Mouse (Mus musculus): ENCODE measurements around the gene Smpd1. TPM values are rescaled to one million over a fixed set of nuclear protein-coding genes. Genes with fewer than 3 reads are reported as not detected.

Gene Smpd1
- 33.2 and 48.4 TPM in 2 replicates for polyA plus RNA-seq (2012; ENCODE audit: insufficient read depth, low replicate concordance)

DNA sequence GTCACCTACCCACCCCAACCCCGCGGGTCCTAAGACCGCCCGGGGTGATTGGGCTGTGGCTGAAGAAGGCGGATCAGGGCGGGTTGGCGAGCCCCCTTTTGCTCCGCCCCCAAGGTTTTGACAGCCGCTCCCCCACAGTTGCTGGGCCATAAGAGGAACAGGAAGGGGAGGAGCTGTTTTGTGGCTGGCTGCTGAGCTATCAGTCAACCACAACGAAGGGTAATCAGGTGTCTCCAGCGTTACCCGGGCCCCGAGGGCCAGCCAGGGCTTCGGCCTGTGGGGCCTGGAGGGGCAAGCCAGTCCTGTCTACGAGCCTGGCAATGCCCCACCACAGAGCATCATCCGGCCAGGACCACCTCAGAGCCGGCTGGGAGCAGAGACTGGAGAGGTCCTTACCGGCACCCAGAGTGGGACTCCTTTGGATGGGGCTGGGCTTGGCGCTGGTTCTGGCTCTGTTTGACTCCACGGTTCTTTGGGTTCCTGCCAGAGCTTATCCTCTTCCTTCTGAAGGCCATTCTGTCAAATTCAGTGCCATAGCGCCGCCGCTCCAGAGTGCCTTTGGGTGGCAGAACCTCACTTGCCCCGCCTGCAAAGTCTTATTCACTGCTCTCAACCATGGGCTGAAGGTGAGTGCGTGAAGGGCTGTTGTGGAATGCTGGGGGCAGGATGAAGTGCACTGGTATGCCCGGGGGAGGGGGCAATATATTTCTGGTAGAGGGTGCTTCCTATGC lies at the start of gene Smpd1:
Gene Smpd1, plus strand, starts transcription at position 149 of the 731 bp plus-strand sequence.
- Histone ChIP-seq H3K36me3 (replicated peaks; ENCODE audit: low read length) (peaks cover 44% of the 10 kb centered on the region), H3K9me3 (no peaks in the 10 kb centered on the region), H3K4me3 (replicated peaks) (peak within 1 kb of the TSS; percentile 94), H3K4me1 (peaks cover 43% of the 10 kb centered on the region), H3K27me3 (replicated peaks) (peaks cover 1% of the 10 kb centered on the region)
- TF ChIP-seq FLI1 (IDR thresholded peaks at IDR 0.05; ENCODE audit: low read length) = no peak
- no peak for TF ChIP-seq GATA1 (IDR thresholded peaks at IDR 0.05; ENCODE audit: borderline replicate concordance, low read length)

DNA sequence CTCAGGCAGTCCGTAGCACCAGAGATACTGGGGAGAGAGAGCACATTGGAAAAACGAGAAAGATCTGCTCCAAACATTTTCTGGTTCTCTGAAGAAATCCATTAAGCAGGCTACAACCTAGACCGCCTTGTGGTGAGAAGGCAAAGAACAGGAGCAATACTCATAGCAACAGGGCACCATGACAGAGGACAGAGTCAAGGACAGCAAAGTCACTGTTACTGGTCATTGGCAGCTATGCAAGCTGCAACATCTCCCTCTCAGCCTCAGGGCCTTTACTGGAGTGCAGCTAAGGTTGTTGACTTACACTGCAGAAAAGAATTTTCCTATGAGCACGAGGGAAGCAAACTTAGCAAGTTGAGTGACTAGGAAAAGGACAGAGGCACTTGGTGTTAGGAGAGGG lies 46.9 kb upstream of the Smpd1 start:
- H3K9me3 ChIP-seq = no peaks in the 10 kb centered on the region
- H3K4me1 ChIP-seq = no peaks in the 10 kb centered on the region
- TF ChIP-seq FLI1 (IDR thresholded peaks at IDR 0.05; ENCODE audit: low read length) = no peak
- TF ChIP-seq GATA1 (IDR thresholded peaks at IDR 0.05; ENCODE audit: borderline replicate concordance, low read length) = no peak
- no peaks in the 10 kb centered on the region for H3K36me3 ChIP-seq (replicated peaks; ENCODE audit: low read length)
- no peak overlapping the region for H3K4me3 ChIP-seq (replicated peaks)
- H3K27me3 ChIP-seq (replicated peaks) = peaks cover 11% of the 10 kb centered on the region

- Histone ChIP-seq H3K27me3 (replicated peaks) (peaks cover 25% of the 10 kb centered on the region), H3K4me1 (peaks cover 3% of the 10 kb centered on the region; the same call in 1 of the 2 replicates), H3K9me3 (no peaks in the 10 kb centered on the region), H3K4me3 (replicated peaks) (no peak overlapping the region), H3K36me3 (replicated peaks; ENCODE audit: low read length) (no peaks in the 10 kb centered on the region)
- TF ChIP-seq GATA1 (IDR thresholded peaks at IDR 0.05; ENCODE audit: borderline replicate concordance, low read length) (no peak), FLI1 (IDR thresholded peaks at IDR 0.05; ENCODE audit: low read length) (no peak)
Observed at GRCm38 (mm10) chr7:105510143-105510542, 44.0 kb upstream of the Smpd1 start.

- peaks cover 5% of the 10 kb centered on the region; the same call in 1 of the 2 replicates for H3K4me1 ChIP-seq
- peaks cover 23% of the 10 kb centered on the region for H3K27me3 ChIP-seq (replicated peaks)
- H3K36me3 ChIP-seq (replicated peaks; ENCODE audit: low read length) = no peaks in the 10 kb centered on the region
- TF ChIP-seq GATA1 (IDR thresholded peaks at IDR 0.05; ENCODE audit: borderline replicate concordance, low read length) (no peak), FLI1 (IDR thresholded peaks at IDR 0.05; ENCODE audit: low read length) (no peak)
- H3K4me3 ChIP-seq (replicated peaks) = no peak overlapping the region
- H3K9me3 ChIP-seq = no peaks in the 10 kb centered on the region
Observed at GRCm38 (mm10) chr7:105513845-105514291, 40.3 kb upstream of the Smpd1 start.

GRCm38 (mm10) chr7:105514561-105514960 lies 39.6 kb upstream of the Smpd1 start:
- H3K36me3 ChIP-seq (replicated peaks; ENCODE audit: low read length) = no peaks in the 10 kb centered on the region
- TF ChIP-seq GATA1 (IDR thresholded peaks at IDR 0.05; ENCODE audit: borderline replicate concordance, low read length) (no peak), FLI1 (IDR thresholded peaks at IDR 0.05; ENCODE audit: low read length) (no peak)
- H3K4me3 ChIP-seq (replicated peaks) = no peak overlapping the region
- peaks cover 25% of the 10 kb centered on the region for H3K27me3 ChIP-seq (replicated peaks)
- H3K9me3 ChIP-seq = no peaks in the 10 kb centered on the region
- peaks cover 5% of the 10 kb centered on the region; the same call in 1 of the 2 replicates for H3K4me1 ChIP-seq

DNA sequence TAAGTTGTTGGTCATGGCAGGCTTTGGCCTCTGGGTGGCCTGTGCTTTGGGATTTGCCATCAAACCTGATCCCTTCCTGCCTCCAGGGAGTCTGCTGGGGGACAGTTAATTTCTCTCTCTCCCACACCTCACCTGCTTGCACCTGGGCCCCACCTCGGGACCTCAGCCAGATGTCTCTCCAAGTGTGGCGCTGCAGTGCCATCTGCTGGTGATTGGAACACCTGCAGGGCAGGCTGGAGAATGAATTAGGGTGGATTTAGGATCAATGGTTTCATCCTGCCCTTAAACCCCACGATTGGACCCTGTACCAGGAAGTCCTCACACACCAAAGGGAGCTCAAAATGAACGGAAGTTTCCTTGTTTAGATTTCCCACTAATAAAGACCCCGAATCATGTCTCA lies 39.0 kb upstream of the Smpd1 start:
- no peak for TF ChIP-seq FLI1 (IDR thresholded peaks at IDR 0.05; ENCODE audit: low read length)
- no peaks in the 10 kb centered on the region for H3K9me3 ChIP-seq
- H3K36me3 ChIP-seq (replicated peaks; ENCODE audit: low read length) = no peaks in the 10 kb centered on the region
- H3K4me1 ChIP-seq = peaks cover 5% of the 10 kb centered on the region; the same call in 1 of the 2 replicates
- peaks cover 21% of the 10 kb centered on the region for H3K27me3 ChIP-seq (replicated peaks)
- no peak overlapping the region for H3K4me3 ChIP-seq (replicated peaks)

- no peaks in the 10 kb centered on the region for H3K36me3 ChIP-seq (replicated peaks; ENCODE audit: low read length)
- TF ChIP-seq FLI1 (IDR thresholded peaks at IDR 0.05; ENCODE audit: low read length) (no peak), GATA1 (IDR thresholded peaks at IDR 0.05; ENCODE audit: borderline replicate concordance, low read length) (no peak)
- peaks cover 5% of the 10 kb centered on the region; the same call in 1 of the 2 replicates for H3K4me1 ChIP-seq
- H3K4me3 ChIP-seq (replicated peaks) = no peak overlapping the region
- no peaks in the 10 kb centered on the region for H3K9me3 ChIP-seq
- peaks cover 25% of the 10 kb centered on the region for H3K27me3 ChIP-seq (replicated peaks)
Observed at GRCm38 (mm10) chr7:105516669-105517360, 37.3 kb upstream of the Smpd1 start.

- H3K9me3 ChIP-seq = no peaks in the 10 kb centered on the region
- no peaks in the 10 kb centered on the region for H3K36me3 ChIP-seq (replicated peaks; ENCODE audit: low read length)
- no peak for TF ChIP-seq FLI1 (IDR thresholded peaks at IDR 0.05; ENCODE audit: low read length)
- no peak for TF ChIP-seq GATA1 (IDR thresholded peaks at IDR 0.05; ENCODE audit: borderline replicate concordance, low read length)
- peaks cover 10% of the 10 kb centered on the region for H3K4me1 ChIP-seq
- no peak overlapping the region for H3K4me3 ChIP-seq (replicated peaks)
- peaks cover 19% of the 10 kb centered on the region for H3K27me3 ChIP-seq (replicated peaks)
Observed at GRCm38 (mm10) chr7:105519336-105519735, 34.8 kb upstream of the Smpd1 start.

GRCm38 (mm10) chr7:105519771-105520170 lies 34.4 kb upstream of the Smpd1 start:
- Histone ChIP-seq H3K36me3 (replicated peaks; ENCODE audit: low read length) (no peaks in the 10 kb centered on the region), H3K27me3 (replicated peaks) (peaks cover 19% of the 10 kb centered on the region), H3K4me1 (peaks cover 10% of the 10 kb centered on the region), H3K4me3 (replicated peaks) (no peak overlapping the region), H3K9me3 (no peaks in the 10 kb centered on the region)
- no peak for TF ChIP-seq FLI1 (IDR thresholded peaks at IDR 0.05; ENCODE audit: low read length)
- TF ChIP-seq GATA1 (IDR thresholded peaks at IDR 0.05; ENCODE audit: borderline replicate concordance, low read length) = no peak

- H3K4me1 ChIP-seq = peaks cover 6% of the 10 kb centered on the region
- H3K27me3 ChIP-seq (replicated peaks) = peaks cover 15% of the 10 kb centered on the region
- H3K36me3 ChIP-seq (replicated peaks; ENCODE audit: low read length) = no peaks in the 10 kb centered on the region
- TF ChIP-seq GATA1 (IDR thresholded peaks at IDR 0.05; ENCODE audit: borderline replicate concordance, low read length) (no peak), FLI1 (IDR thresholded peaks at IDR 0.05; ENCODE audit: low read length) (no peak)
- no peaks in the 10 kb centered on the region for H3K9me3 ChIP-seq
- H3K4me3 ChIP-seq (replicated peaks) = no peak overlapping the region
Observed at GRCm38 (mm10) chr7:105520201-105520600, 34.0 kb upstream of the Smpd1 start.
